Mouse (Mus musculus): ENCODE measurements around the gene Fndc10.

Gene Fndc10

GRCm38 (mm10) chr4:155694111-155694481, at the start of gene Fndc10:
Gene Fndc10, plus strand, starts transcription at chr4:155694342.
- ChIA-PET CTCF (no interaction called here), POLR2A (interaction anchor here in 3 of 4 experiments (1.0 to 5.6 kb wide), 6 partner anchors 11 to 41 kb away, joined by 4 to 59 read pairs (median 39); partner anchors contain the start of genes Mib2 (in 3 of the 3), Mmp23 (in 1 of the 3) and Ssu72 (in 1 of the 3))

GRCm38 (mm10) chr4:155645308-155645707, 48.8 kb upstream of the Fndc10 start, which contains the start of gene Gm10563:
Gene Gm10563, minus strand, starts transcription at chr4:155645408.
- ChIA-PET CTCF (interaction anchor here in 3 of 4 experiments (0.8 to 1.5 kb wide), 4 partner anchors 24 to 164 kb away, joined by 3 to 4 read pairs (median 4); no protein-coding TSS in a partner anchor), POLR2A (interaction anchor here in 3 of 4 experiments (0.7 to 2.2 kb wide), 13 partner anchors 9 to 116 kb away, joined by 3 to 8 read pairs (median 3); partner anchors contain the start of genes Atad3a (in 1 of the 3), Cdk11b (in 1 of the 3), Mib2 (in 1 of the 3) and Ssu72 (in 1 of the 3))

DNA sequence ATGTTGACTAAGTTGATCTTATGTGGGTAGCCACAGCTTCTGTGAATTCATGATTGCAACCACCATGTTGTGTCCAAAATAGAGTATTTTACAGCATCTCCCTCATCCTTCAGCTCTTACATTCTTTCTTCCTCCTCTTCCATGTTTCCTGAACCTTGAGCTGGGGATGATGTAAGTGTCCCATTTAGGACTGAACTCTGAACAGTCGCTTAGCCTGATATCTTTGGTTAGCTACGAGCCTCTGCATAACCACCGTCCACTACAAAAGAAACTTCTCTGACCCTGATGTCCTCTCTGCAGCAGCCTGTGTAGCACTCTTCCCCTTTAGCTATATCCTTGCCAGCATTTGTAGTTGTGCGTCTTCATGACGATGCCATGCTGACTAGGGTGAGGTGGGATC, 48.4 kb upstream of the Fndc10 start:
- CTCF ChIA-PET, result interaction anchor here in 2 of 4 experiments (0.8 to 1.5 kb wide), 2 partner anchors 54 to 164 kb away, joined by 3 to 4 read pairs; no protein-coding TSS in a partner anchor
- POLR2A ChIA-PET, result interaction anchor here in 3 of 4 experiments (0.7 to 2.2 kb wide), 9 partner anchors 10 to 85 kb away, joined by 3 to 8 read pairs (median 3); partner anchors contain the start of genes Cdk11b (in 1 of the 3) and Mib2 (in 1 of the 3)

GRCm38 (mm10) chr4:155649355-155649754, 44.8 kb upstream of the Fndc10 start:
- POLR2A ChIA-PET, result interaction anchor here in 2 of 4 experiments (1.2 to 4.1 kb wide), 2 partner anchors 49 to 50 kb away, joined by 3 to 20 read pairs; no protein-coding TSS in a partner anchor

DNA sequence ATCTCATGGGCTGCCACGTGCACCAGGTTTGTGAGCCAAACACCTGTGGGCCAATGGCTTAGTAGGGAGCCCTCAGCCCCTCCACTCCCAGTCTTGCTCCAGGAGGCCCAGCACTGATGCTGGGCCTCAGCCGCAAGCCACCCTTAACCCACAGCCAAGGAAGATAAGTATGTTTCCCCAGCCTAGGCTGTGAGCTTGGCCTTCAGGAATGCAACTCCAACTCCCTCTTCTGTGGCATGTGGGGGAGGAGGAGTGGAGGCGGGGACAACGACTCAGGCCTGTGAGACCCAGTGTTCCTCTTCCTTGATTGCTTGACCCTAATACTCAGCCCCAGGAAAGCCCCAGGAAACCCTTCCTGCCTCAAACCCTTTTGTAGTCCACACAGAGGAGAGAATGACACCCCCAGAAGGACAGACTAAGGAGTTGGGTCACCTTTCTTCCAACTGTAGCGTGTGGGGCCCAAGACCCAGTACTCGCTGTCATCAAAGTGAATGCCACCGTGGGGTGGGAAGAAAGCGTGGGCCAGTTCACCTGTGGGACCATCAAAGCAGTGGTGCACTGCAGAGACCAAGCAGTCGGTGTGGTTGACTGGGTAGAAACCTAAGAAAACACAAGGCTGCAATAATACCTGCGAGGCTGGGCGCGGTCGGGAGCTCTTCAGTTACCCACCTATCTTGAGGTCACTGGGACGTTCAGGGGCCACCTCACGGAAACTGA, 42.4 kb upstream of the Fndc10 start:
- CTCF ChIA-PET, result interaction anchor here in 2 of 4 experiments (0.9 kb wide), 3 partner anchors 7 to 17 kb away, joined by 3 read pairs; partner anchors contain the start of gene Mib2 (in 1 of the 2)
- POLR2A ChIA-PET, result interaction anchor here in 3 of 4 experiments (0.5 to 6.5 kb wide), 14 partner anchors 12 to 359 kb away, joined by 3 to 69 read pairs (median 4); partner anchors contain the start of genes Mib2 (in 3 of the 3) and Ssu72 (in 1 of the 3)

More at GRCm38 (mm10) chr4:155649355-155649754, 44.8 kb upstream of the Fndc10 start:
- CTCF ChIA-PET, result no interaction called here

- ChIA-PET POLR2A (interaction anchor here in 3 of 4 experiments (0.5 to 6.5 kb wide), 23 partner anchors 10 to 360 kb away, joined by 3 to 69 read pairs (median 5); partner anchors contain the start of genes Mib2 (in 3 of the 3) and Ssu72 (in 1 of the 3)), CTCF (interaction anchor here in 3 of 4 experiments (0.6 to 1.1 kb wide), 6 partner anchors 8 to 781 kb away, joined by 3 read pairs; partner anchors contain the start of gene Atad3a (in 1 of the 3))
Observed at GRCm38 (mm10) chr4:155652283-155653085, 41.7 kb upstream of the Fndc10 start.

- CTCF ChIA-PET, result interaction anchor here in 3 of 4 experiments (0.6 to 1.7 kb wide), 6 partner anchors 9 to 781 kb away, joined by 3 to 6 read pairs (median 3); partner anchors contain the start of gene Atad3a (in 1 of the 3)
Observed at GRCm38 (mm10) chr4:155653086-155653450, 41.1 kb upstream of the Fndc10 start, which contains the start of gene Mmp23. Gene Mmp23, minus strand, starts transcription at chr4:155653384.

DNA sequence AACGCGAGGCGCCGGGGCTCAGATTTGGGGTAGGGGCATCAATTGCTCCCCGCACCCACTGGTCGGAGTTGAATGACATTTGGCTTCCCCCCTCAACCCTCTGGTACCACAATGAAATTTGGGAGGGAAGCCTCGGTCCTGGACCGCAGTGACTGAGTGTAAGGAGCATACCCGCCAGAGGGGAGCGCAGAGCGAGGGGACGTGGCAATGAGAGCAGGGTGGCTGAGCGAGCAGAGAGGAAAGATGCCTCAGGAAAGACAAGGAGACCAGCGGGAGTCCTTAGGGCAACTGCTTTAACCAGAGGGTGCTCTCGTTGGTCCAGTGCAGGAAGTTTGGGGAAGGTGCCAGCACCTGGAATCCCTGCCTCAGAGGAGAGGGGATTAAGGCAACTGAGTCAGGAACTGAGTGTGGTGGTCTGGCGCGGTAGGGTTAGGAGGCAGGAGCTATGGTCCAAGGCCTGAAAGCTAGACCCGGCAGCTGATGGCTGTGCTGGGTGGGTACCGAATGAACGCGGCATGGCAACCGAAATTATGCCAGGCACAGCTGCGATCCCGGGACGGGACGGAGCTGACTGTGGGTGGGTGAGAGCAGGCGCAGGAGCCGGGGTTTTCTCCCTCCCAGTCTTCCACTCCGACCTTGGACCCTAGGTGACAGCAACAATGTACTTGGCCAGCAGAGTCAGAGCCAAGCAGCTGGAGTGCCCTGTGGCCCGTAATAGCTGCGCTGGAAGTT, 40.5 kb upstream of the Fndc10 start:
- CTCF ChIA-PET, result interaction anchor here in 2 of 4 experiments (0.6 to 2.1 kb wide), 8 partner anchors 10 to 782 kb away, joined by 3 to 7 read pairs (median 4); partner anchors contain the start of gene Mib2 (in 1 of the 2)
- POLR2A ChIA-PET, result interaction anchor here (0.5 to 6.5 kb wide), 25 partner anchors 9 to 261 kb away, joined by 3 to 69 read pairs (median 5); partner anchors contain the start of genes Mib2 (in 3 of the 4), Ssu72 (in 2 of the 4), Cdk11b (in 1 of the 4) and Fndc10 (in 1 of the 4)

More at GRCm38 (mm10) chr4:155653086-155653450, 41.1 kb upstream of the Fndc10 start, which contains the start of gene Mmp23:
- POLR2A ChIA-PET, result interaction anchor here in 3 of 4 experiments (1.2 to 6.5 kb wide), 16 partner anchors 10 to 57 kb away, joined by 3 to 69 read pairs (median 8); partner anchors contain the start of genes Mib2 (in 3 of the 3) and Ssu72 (in 2 of the 3)

- CTCF ChIA-PET, result interaction anchor here in 2 of 4 experiments (0.6 to 2.1 kb wide), 7 partner anchors 9 to 173 kb away, joined by 3 to 7 read pairs (median 4); partner anchors contain the start of gene Mib2 (in 1 of the 2)
Observed at GRCm38 (mm10) chr4:155654183-155654455, 40.0 kb upstream of the Fndc10 start.

GRCm38 (mm10) chr4:155654456-155655298, 39.5 kb upstream of the Fndc10 start:
- POLR2A ChIA-PET, result interaction anchor here (0.7 to 6.5 kb wide), 39 partner anchors 9 to 188 kb away, joined by 3 to 69 read pairs (median 4); partner anchors contain the start of genes Mib2 (in 4 of the 4), Gm10563 (in 2 of the 4), Cdk11b (in 1 of the 4) and Fndc10 (in 1 of the 4)
- CTCF ChIA-PET, result interaction anchor here in 3 of 4 experiments (0.6 to 2.1 kb wide), 11 partner anchors 9 to 891 kb away, joined by 3 to 7 read pairs (median 4); partner anchors contain the start of gene Mib2 (in 1 of the 3)

More at GRCm38 (mm10) chr4:155654183-155654455, 40.0 kb upstream of the Fndc10 start:
- POLR2A ChIA-PET, result interaction anchor here (0.5 to 6.5 kb wide), 27 partner anchors 8 to 261 kb away, joined by 3 to 69 read pairs (median 5); partner anchors contain the start of genes Mib2 (in 3 of the 4), Ssu72 (in 2 of the 4), Cdk11b (in 1 of the 4) and Fndc10 (in 1 of the 4)

DNA sequence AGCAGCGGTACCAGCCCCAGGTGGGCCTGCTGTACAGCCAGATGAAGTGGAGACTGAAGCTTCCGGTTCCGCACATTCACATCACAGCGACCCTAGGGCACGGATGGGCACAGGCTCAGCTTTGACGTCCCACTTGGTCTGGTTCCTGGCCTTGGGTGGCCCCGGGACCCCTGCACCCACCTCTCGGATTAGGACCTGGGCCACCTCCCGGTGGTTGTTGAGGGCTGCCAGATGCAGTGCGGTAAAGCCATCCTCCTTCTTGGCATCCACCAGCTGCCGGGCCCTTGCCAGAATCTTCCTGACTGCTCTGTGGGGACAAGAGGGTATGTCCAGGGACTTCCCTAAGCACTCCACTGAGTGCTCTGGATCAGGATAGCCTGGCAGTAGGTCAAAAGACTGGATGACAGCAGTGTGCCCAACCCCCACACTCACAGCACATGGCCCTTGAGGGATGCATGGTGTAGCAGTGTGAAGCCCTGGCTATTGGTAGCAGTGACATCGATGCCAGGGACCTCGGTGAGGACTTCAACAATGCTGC, 37.9 kb upstream of the Fndc10 start:
- ChIA-PET POLR2A (interaction anchor here (0.7 to 6.5 kb wide), 15 partner anchors 8 to 55 kb away, joined by 3 to 69 read pairs (median 6); partner anchors contain the start of genes Mib2 (in 4 of the 4), Cdk11b (in 1 of the 4), Gm10563 (in 1 of the 4) and Slc35e2 (in 1 of the 4)), CTCF (interaction anchor here in 1 of 4 experiments (0.6 kb wide), 1 partner anchor 265 kb away, joined by 3 read pairs; no protein-coding TSS in a partner anchor)

GRCm38 (mm10) chr4:155658961-155659360, 35.2 kb upstream of the Fndc10 start:
- ChIA-PET POLR2A (interaction anchor here in 2 of 4 experiments (1.1 to 2.0 kb wide), 2 partner anchors 10 to 11 kb away, joined by 4 to 11 read pairs; partner anchors contain the start of gene Mib2 (in 2 of the 2)), CTCF (no interaction called here)

DNA sequence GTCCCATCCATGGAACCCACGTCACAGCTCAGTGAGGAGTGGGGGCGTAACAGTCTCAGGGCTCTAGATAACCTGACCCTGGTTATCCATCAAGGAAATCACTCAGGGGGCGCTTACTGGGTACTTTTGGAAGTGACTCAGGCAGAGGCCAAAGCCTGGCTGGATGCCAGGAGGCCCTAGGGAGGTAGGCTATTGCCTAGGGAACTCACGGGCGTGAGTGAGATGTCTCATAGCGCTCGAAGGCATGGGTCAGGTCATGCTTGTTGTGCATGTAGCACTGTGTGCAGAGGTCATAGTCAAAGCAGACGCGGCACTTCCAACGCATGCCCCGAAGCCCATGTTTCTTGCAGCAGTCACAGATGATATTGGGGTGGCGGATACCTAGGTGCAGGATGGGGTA, 33.5 kb upstream of the Fndc10 start:
- POLR2A ChIA-PET, result interaction anchor here in 1 of 4 experiments (0.9 to 2.0 kb wide), 3 partner anchors 8 to 40 kb away, joined by 3 to 11 read pairs (median 4); partner anchors contain the start of gene Mib2
- CTCF ChIA-PET, result no interaction called here

DNA sequence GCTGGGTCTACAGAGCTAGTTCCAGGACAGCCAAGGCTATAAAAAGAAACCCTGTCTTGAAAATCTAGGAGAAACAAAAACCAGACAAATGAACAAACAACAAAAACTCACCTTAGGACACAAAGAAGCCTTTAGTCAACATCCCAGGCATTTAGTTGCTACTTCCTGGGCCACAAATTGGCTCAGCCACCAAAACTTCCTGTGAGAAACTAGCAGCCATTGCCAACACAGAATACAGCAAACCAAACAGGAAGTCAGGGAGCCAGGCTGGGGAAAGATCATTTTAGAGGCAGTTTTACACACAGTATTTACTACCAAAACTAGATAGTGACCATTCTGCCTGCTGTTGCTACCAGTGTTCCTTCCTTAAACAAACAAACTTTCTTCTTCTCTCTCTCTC, 27.2 kb upstream of the Fndc10 start:
- POLR2A ChIA-PET, result interaction anchor here in 2 of 4 experiments (1.1 to 1.6 kb wide), 3 partner anchors 30 to 38 kb away, joined by 3 read pairs; partner anchors contain the start of gene Ssu72 (in 1 of the 2)
- CTCF ChIA-PET, result no interaction called here
